Mouse (Mus musculus) adipocyte (in vitro differentiated cells): ENCODE results near the gene Atcay.
"Not testable (repeated sequence)": the region's sequence is repeated elsewhere in the genome, so short reads cannot be mapped to it uniquely, and the experiment has no call there.

ENCODE experiments used
- DNase-seq: peaks from one replicate; pipeline ENCODE4 v3.0.0-alpha.2; 2016; ENCODE audit warnings: low spot score

The Atcay gene

DNA sequence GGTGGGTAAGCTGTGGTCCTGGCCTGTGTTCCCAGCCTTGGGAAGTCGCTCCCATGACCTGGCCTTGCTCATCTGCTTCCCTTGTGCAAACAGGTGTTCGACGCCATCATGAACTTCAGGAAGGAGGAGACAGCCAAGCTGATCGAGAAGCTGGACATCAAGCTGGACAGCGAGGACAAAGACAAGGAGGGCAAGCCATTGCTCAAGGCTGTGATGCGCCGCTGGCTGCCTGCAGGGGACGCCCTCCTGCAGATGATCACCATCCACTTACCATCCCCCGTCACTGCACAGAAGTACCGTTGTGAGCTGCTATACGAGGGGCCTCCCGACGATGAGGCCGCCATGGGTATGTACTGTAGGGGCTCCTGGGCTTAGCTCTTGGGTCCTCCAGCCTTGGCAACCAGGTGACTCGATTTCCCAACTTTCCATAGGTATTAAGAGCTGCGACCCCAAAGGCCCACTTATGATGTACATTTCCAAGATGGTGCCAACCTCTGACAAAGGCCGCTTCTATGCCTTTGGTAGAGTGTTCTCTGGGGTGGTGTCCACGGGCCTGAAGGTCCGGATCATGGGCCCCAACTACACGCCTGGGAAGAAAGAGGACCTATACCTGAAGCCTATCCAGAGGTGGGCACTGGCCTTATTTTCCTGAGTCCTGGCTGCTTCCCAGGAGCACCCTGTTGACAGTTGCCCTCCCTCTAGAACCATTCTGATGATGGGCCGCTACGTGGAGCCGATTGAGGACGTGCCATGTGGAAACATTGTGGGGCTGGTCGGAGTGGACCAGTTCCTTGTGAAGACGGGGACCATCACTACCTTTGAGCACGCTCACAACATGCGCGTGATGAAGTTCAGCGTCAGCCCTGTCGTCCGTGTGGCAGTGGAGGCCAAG is 50.9 kb downstream of the Atcay start:
- DNase-seq, result no peak

DNA sequence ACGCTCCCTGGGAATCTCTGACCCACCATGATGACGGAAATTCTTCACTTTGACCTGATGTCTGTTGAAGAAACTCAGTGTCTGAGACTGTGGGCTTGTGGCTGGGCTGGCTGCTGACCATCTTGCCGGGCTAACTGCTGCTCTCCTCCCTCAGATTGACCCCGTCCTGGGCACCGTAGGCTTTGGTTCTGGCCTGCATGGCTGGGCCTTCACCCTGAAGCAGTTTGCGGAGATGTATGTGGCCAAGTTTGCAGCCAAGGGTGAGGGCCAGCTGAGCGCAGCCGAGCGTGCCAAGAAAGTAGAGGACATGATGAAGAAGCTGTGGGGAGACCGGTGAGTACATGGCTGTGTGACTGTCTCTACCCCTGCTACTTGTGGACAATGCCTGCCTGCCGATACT is 51.7 kb downstream of the Atcay start:
- DNase-seq, result no peak

DNA sequence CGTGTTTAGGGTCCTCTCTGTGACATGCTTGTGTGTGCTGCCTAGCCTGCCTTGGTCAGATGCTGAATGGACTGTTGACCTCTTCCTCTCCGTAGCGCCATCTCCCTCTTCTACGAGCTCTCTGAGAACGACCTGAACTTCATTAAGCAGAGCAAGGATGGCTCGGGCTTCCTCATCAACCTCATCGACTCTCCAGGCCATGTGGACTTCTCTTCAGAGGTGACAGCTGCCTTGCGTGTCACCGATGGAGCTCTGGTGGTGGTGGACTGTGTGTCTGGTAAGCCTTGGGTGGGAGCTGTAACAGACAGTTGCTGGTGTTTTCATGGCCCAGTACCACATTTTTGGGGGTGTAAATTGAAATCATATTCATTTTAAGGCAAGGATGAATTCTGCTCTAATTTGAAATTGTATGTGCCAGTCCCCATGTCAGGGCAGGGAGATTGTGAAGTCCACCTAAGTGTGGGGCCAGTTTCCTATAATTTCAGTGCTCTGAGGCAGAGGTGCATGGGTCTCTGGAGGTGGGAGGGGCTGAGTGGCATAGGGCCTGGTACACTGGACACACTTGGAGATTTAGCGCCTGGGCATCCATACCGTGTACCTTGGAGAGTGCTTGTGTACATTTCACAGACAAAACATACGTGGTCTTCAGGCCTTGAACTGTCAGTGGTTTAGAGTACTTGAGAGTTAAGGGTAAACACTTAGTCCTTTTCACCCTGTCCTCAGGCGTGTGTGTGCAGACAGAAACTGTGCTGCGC is 52.5 kb downstream of the Atcay start:
- no peak for DNase-seq

DNA sequence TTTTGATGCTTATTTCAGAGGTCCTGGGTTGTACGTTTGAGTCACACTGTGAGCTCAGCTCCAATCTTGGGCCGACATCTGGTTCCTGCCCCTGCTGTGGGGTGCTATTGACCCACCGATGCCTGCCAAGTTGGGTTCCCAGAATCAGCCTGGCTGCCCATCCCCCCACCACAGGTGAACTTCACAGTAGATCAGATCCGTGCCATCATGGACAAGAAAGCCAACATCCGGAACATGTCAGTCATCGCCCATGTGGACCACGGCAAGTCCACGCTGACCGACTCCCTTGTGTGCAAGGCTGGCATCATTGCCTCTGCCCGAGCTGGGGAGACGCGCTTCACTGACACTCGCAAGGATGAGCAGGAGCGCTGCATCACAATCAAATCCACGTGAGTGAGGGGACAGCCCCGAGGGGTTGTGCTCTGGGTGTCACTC is 53.1 kb downstream of the Atcay start:
- no peak for DNase-seq

DNA sequence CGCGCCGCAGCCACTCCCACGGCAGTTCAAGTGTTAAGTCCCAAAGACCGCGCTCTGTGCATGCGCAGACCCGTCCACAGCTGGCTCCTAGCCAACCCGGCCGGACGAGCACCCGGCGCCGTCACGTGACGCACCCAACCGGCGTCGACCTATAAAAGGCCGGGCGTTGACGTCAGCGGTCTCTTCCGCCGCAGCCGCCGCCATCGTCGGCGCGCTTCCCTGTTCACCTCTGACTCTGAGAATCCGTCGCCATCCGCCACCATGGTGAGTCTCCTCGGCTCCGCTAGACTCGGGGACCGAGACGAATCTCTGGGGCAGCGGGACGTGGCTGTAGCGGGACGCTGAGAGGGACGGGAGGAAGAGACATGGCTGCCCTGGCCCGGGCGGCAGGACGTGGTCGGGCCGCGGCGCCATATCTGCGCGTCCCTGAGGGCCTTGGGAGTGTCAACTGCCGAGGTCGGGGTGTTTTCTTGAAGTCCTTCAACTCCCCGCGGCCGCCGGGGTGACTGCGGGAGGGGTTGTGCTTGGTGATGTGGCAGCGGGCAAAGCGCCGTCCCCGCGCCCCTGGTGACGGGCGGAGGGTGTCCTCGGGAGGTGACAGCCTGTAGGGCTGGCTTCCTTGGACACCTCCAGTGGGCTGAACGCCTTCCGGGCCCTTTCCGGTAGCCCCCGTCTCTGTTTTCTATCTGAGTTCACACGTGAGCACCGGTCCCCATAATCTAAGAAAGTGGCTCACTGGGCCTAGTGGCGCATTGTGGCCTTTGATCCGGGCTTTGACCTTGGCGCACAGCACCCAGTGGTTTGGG is 54.0 kb downstream of the Atcay start, which contains the start of gene Eef2:
Eef2 (plus strand) TSS at position 166 of the 806 bp plus-strand sequence.
- peak; percentile 97 for DNase-seq

DNA sequence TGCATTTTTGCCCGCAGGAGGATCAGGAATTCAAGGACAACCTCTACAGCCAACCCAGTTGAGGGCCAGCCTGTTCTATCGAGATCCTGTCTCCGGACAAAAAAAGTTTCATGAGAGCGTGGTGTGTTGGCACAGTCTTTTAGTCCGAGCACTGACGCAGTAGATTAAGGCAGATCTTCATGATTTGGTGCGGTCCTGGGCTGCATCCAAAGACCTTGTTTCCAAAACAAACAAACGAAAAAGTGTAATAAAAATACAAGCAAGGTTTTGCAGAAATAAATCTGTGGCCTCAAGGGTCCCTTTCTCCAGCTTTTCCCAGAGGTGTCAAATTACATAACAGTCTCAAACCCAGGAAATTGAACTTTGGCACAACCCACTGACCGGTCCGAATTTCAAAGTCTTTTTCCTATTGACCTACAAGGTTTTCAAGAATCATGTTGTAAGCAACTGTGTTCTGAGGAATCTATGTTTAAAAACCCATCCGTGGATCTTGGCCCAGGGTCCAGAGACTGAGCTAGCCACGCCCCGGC is 54.6 kb downstream of the Atcay start:
- DNase-seq, result peak; percentile 97

DNA sequence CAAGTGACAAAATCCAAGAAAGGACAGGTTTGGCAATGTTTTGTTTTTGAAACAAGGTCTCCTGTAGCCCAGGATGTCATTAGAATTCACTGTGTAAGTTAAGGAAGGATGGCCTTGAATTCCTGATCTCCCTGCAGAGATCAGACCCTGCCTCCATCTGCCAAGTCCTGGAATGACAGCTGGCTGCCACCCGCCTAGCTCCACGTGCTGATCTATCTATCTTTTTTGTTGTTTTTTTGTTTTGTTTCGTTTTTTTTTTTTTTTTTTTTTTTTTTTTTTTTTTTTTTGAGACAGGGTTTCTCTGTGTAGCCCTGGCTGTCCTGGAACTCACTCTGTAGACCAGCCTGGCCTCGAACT is 55.3 kb downstream of the Atcay start:
- DNase-seq, result not testable (repeated sequence)

DNA sequence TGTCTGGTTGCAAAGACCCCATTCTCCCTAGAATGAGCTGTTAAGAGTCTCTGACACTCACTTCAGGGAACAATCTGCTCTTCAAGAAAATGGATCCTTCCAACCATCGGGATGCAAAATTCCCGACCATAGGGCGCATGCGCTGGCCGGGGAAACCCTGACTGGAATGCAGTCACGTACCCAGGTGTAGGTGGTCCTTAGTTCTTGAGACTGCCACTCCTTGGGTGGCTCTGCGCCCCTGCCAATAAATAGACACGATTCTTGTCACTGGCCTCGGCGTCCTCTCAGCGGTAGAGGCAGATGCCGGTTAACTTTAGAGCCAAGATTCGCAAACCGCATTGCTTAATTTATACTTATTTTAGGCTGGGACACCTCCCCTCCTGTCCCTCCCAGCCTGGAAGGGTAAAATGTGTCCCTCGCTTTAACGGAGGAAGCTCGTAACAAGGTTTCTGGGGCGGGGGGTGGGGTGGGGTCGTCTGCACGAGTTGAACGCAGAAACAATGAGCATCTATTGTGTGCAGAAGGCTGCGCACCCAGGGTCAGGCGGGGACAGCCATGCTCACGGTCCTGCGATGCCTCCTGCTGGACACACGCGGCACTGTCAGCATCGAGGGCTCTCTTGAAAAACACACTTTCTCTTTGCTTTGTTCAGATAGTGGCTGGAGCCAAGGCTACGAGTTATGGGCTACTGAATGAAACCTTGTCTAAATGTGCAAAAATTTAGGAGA is 55.9 kb downstream of the Atcay start:
- peak; percentile 92 for DNase-seq

DNA sequence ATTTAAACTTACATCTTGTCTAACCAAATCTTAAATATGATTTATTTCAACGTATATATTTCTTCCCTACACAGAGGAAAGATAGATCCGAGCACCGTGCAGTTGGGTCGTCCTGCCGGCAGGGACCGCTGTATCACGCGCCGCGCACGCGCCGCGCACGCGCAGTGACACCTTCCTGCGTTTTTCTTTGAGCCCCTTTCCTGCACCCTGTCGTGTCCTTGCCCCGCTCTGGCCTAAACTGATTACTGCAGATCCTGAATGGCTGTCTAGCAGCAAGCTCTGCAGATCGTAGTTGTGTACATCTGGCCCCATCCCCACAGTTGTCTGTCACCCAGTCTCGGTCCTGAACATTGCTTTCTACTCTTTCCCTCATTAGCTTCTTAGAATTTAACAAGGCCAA is 57.5 kb downstream of the Atcay start:
- peak; percentile 79 for DNase-seq

DNA sequence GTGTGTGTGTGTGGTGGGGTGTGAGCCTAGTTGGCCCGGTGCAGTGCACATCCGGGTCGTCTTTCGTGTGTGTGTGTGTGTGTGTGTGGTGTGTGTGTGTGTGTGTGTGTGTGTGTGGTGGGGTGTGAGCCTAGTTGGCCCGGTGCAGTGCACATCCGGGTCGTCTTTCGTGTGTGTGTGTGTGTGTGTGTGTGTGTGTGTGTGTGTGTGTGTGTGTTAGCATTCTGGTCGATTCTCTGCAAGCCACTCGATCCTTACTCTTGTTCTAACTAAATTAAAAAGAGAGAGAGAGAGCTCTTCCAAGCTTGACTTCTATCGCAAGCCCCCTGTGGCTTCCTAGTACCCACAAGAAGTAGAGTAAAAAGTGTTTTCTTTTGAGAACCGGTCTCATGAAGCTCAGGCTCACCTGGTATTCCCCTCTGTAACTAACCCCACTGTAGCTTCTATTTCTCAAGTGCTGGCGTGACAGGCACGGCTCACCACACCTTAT is 61.2 kb downstream of the Atcay start:
- not testable (repeated sequence) for DNase-seq

DNA sequence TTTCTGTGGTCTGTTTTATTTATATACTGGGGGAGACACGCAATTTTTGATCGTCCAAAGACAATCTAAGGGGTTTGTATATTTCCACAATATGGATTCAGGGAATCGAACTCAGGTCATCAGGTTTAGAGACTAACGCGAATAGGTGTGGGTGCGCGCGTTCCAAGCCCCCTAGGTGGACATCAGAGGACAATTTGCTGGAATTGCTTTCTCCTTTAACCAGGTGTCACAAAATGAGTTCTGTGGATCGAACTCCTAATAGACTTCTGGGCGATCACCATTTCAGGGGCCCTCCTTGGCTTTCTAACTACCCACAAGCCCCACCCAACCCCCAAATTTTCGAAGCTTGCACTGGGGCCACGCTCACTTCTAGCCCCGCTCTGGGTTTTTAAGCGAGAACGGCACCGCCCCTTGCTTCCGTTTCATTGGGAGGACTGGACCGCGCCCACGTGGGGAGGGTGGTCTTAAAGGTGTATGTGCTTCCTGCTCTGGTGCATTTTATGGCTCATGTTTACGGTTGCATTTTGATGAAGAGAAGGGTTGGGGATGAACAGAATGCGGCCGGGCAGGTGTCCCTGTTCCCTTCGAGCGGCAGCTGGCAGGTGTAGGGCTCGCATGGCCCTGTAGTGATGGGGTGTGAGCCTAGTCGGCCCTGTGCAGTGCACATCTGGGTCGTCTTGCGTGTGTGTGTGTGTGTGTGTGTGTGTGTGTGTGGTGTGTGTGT is 62.0 kb downstream of the Atcay start:
- peak; percentile 69 for DNase-seq

DNA sequence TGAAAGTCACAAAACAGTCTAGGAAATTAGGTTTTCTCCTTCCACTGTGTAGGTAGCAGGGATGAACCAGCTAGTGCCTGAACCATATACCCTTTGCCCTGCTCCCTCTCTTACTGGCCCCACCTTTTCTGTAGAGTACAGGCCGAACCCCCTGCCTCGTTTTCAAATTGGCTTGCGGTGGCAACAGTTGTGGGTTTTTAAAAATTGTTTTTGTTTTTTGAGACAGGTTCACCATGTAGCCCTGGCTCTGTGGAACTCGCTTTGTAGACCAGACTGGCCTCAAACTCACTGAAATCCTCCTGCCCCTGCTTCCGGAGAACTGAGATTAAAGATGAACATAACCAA is 62.6 kb downstream of the Atcay start:
- no peak for DNase-seq

DNA sequence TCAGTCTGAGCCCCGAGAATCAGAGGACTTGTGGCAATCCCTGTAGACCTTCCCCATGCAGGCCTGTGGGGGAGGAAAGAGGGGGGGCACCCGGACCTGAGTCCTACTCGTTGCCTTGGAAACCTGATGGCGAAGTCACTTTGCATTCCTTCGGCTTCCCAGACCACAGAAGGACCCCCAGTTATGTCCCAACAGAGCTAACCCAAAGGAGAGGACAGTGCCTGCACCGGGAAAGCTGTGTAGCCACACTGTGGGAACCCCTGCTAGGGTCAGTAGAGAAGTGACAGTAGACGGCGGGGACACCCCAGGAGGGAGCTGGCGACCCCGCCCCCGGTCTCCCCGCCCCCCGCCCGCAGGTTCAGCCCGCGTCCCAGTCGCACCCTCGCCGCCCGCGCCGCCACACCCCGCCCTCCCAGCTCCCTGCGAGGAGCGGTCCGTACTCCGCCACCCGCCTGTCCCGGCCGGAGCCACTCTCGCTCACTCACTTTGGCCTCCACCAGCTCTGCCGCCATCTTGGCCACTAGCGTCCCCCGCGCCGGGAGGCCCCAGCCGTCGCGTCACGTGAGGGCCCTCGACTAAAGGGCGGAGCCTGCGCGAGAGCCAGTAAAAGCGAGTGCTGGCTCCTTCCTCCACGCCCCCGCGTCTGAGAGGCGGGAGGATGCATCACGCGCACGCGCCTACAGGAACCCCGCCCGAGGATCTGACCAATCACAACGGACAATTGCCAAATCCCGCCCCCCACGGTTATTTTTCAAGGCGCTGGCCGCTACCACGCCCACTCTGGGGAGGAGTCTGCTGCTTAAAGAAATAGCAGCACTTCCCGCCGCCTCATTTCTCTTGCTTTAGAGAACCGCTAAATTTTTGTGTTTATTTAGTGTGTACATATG is 63.2 kb downstream of the Atcay start, which contains the start of gene Pias4:
Pias4 (minus strand) TSS at position 724 of the 887 bp plus-strand sequence.
- DNase-seq, result peak; percentile 99

DNA sequence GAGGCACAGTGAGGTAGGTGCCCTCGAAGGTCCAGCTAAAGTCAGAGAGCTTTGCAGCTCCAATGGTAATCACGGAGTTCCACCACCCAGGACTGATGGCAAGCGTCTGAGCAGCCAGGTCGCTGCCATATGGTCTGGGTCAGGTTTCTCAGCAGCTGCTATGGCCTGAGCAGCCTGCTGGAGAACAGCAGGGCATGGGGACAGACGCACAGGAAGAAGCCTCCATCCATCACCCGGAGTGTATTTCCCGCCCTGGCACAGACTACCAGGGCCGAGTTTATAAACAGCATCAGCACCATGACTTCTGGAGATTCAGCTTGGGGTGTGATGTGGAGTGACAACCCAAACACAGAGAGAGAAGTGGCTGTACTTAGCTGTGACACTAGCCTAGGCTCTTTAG is 65.5 kb downstream of the Atcay start:
- no peak for DNase-seq

DNA sequence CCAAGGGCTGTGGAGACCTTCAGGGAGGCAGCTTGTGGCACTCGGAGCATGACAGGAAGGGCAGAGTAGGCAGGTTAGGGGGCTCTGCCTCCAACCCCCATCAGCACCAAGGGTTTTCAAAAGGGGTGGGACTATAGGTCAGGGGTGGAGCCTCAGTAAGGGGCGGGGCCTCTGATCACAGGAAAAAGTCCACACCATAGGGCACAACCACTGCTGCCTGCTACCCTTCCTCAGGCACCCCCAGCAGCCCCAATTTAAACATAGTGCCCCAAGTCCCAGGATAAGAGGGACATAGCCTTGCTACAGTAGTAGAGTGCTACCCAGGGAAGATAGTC is 68.3 kb downstream of the Atcay start:
- no peak for DNase-seq

DNA sequence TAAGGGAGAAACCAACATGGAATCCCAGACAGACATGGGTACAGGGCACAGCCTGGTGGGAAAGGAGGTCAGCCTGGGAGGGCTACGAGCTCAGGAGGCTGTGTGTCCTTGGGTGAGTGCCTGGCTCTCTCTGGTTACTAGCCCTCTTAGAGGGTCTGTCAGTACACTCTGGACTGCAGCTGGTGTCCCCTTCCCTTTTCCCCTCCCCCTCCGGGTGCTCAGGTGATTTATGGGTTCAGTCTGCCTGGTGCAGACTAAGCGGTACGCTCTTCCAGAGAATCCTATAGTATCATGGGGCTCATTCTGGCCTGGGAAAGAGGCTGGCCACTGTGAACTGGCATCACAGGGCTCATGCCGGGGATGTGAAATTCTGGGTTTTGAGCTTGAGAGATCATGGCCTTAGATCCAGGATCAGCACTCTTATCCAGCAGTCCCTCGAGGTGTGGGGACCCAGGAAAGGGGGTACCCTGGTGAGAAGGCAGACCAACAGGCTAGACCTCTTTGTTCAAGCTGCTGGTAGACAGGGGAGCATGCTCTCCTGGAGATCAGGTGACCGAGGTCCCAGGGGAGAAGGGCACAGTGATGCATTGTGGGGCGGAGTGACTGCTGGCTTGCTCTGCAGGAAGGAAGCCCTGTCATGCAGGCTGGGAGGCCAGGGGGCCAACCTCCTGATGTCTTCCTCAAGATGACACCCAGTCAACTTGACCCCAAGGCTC is 68.9 kb downstream of the Atcay start:
- no peak for DNase-seq

DNA sequence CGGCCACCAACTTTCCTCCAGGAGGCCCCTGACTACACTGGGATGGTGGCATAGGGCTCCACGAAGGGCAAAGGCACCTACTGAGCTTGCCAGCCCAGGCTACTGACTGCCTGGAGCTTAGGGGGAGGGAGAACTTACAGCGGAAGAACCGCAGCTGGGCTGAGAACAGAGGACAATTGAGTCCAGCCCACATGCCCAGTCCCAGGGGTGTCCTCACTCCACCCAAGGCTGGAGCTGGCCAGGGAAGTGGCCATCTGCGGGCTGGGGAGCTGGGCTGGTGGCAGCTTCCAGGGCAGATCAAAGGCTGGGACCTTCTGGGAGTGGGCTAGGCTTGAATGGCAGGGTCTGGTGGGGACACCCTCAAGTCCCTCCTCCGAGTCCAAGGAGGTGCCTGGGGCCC is 75.9 kb downstream of the Atcay start:
- no peak for DNase-seq
